Mouse (Mus musculus) megakaryocyte, adult 5-6 weeks (primary cell): Measurements from ENCODE around the gene Olfr1013. TPM values are rescaled to one million over a fixed set of nuclear protein-coding genes. Genes with fewer than 3 reads are reported as not detected.

Source experiments
- ATAC-seq: 2 replicates; pipeline ENCODE4 v1.8.0; 2016; ENCODE audit warnings: mild to moderate bottlenecking, inconsistent platforms; ENCODE audit not compliant: poor library complexity, severe bottlenecking
- total RNA-seq, 2 experiments: library from RNA; stranded (forward) in 1 of 2; stranded (reverse) in 1 of 2; fragments of 153-499, 151-499 nt in 1 of 2; fragments of 221-1000, 200-1000 nt in 1 of 2; gene quantifications; 2 replicates each; pipeline versions ENCODE4 v1.2.3 to v1.2.4; 2015 to 2017

The Olfr1013 gene
- total RNA-seq (2015) (not detected in 2 replicates), total RNA-seq (2017) (not detected in 2 replicates)

- no peak for ATAC-seq
Observed at GRCm38 (mm10) chr2:85766798-85767197, at the start of gene Olfr1013. Gene Olfr1013 (plus strand): TSS chr2:85767098.

- ATAC-seq: peak; percentile 72
Observed at GRCm38 (mm10) chr2:85725793-85726192, 41.1 kb upstream of the Olfr1013 start.

- no peak for ATAC-seq
Observed at GRCm38 (mm10) chr2:85753822-85754221, 13.1 kb upstream of the Olfr1013 start.

GRCm38 (mm10) chr2:85762666-85763065, 4.2 kb upstream of the Olfr1013 start, which contains the start of gene Olfr1012:
Gene Olfr1012 (minus strand): TSS chr2:85762766.
- no peak for ATAC-seq

- no peak for ATAC-seq
Observed at GRCm38 (mm10) chr2:85772413-85772812, 5.5 kb downstream of the Olfr1013 start, which contains the start of gene Olfr1014. Gene Olfr1014 (plus strand): TSS chr2:85772713.

- ATAC-seq: no peak
Observed at GRCm38 (mm10) chr2:85781717-85782116, 14.8 kb downstream of the Olfr1013 start, which contains the start of gene Olfr1015. Gene Olfr1015 (plus strand): TSS chr2:85782017.

GRCm38 (mm10) chr2:85792331-85792730, 25.4 kb downstream of the Olfr1013 start:
- no peak for ATAC-seq

GRCm38 (mm10) chr2:85802444-85802843, 35.5 kb downstream of the Olfr1013 start, which contains the start of gene Olfr1016:
Gene Olfr1016 (minus strand): TSS chr2:85802544.
- no peak for ATAC-seq

GRCm38 (mm10) chr2:85804501-85804900, 37.6 kb downstream of the Olfr1013 start:
- ATAC-seq: no peak

- ATAC-seq: no peak
Observed at GRCm38 (mm10) chr2:85818179-85818578, 51.3 kb downstream of the Olfr1013 start, which contains the start of gene Olfr1018. Gene Olfr1018 (plus strand): TSS chr2:85818479.

Other genes starting within 250 kb of the Olfr1013 start
- gene 4833423E24Rik, start 248.1 kb upstream of the Olfr1013 start, total RNA-seq (2015): not detected in 2 replicates
- not detected in 2 replicates for gene 4833423E24Rik, start 248.1 kb upstream of the Olfr1013 start, total RNA-seq (2017)
- gene Olfr996, start 187.9 kb upstream of the Olfr1013 start, total RNA-seq (2015): not detected in 2 replicates
- gene Olfr996, start 187.9 kb upstream of the Olfr1013 start, total RNA-seq (2017): not detected in 2 replicates
- not detected in 2 replicates for gene Olfr998, start 178.2 kb upstream of the Olfr1013 start, total RNA-seq (2015)
- not detected in 2 replicates for gene Olfr998, start 178.2 kb upstream of the Olfr1013 start, total RNA-seq (2017)
- gene Olfr1000, start 155.2 kb upstream of the Olfr1013 start, total RNA-seq (2015): not detected in 2 replicates
- not detected in 2 replicates for gene Olfr1000, start 155.2 kb upstream of the Olfr1013 start, total RNA-seq (2017)
- gene Olfr1002, start 116.4 kb upstream of the Olfr1013 start, total RNA-seq (2015): not detected in 2 replicates
- not detected in 2 replicates for gene Olfr1002, start 116.4 kb upstream of the Olfr1013 start, total RNA-seq (2017)
- not detected in 2 replicates for gene Olfr154, start 102.6 kb upstream of the Olfr1013 start, total RNA-seq (2015)
- not detected in 2 replicates for gene Olfr154, start 102.6 kb upstream of the Olfr1013 start, total RNA-seq (2017)
- gene Olfr1006, start 88.3 kb upstream of the Olfr1013 start, total RNA-seq (2015): not detected in 2 replicates
- not detected in 2 replicates for gene Olfr1006, start 88.3 kb upstream of the Olfr1013 start, total RNA-seq (2017)
- not detected in 2 replicates for gene Olfr1008, start 77.7 kb upstream of the Olfr1013 start, total RNA-seq (2015)
- gene Olfr1008, start 77.7 kb upstream of the Olfr1013 start, total RNA-seq (2017): not detected in 2 replicates
- gene Olfr1009, start 51.7 kb upstream of the Olfr1013 start, total RNA-seq (2015): not detected in 2 replicates
- not detected in 2 replicates for gene Olfr1009, start 51.7 kb upstream of the Olfr1013 start, total RNA-seq (2017)
- gene Olfr1012, start 4.3 kb upstream of the Olfr1013 start, total RNA-seq (2015): not detected in 2 replicates
- not detected in 2 replicates for gene Olfr1012, start 4.3 kb upstream of the Olfr1013 start, total RNA-seq (2017)
- not detected in 2 replicates for gene Olfr1014, start 5.6 kb downstream of the Olfr1013 start, total RNA-seq (2015)
- gene Olfr1014, start 5.6 kb downstream of the Olfr1013 start, total RNA-seq (2017): not detected in 2 replicates
- not detected in 2 replicates for gene Olfr1015, start 14.9 kb downstream of the Olfr1013 start, total RNA-seq (2015)
- not detected in 2 replicates for gene Olfr1015, start 14.9 kb downstream of the Olfr1013 start, total RNA-seq (2017)
- gene Olfr1016, start 35.4 kb downstream of the Olfr1013 start, total RNA-seq (2015): not detected in 2 replicates
- not detected in 2 replicates for gene Olfr1016, start 35.4 kb downstream of the Olfr1013 start, total RNA-seq (2017)
- gene Olfr1018, start 51.4 kb downstream of the Olfr1013 start, total RNA-seq (2015): not detected in 2 replicates
- gene Olfr1018, start 51.4 kb downstream of the Olfr1013 start, total RNA-seq (2017): not detected in 2 replicates
- not detected in 2 replicates for gene Olfr1019, start 78.4 kb downstream of the Olfr1013 start, total RNA-seq (2015)
- gene Olfr1019, start 78.4 kb downstream of the Olfr1013 start, total RNA-seq (2017): not detected in 2 replicates
- not detected in 2 replicates for gene Olfr1020, start 79.9 kb downstream of the Olfr1013 start, total RNA-seq (2015)
- gene Olfr1020, start 79.9 kb downstream of the Olfr1013 start, total RNA-seq (2017): not detected in 2 replicates
- gene Olfr1022, start 101.5 kb downstream of the Olfr1013 start, total RNA-seq (2015): not detected in 2 replicates
- not detected in 2 replicates for gene Olfr1022, start 101.5 kb downstream of the Olfr1013 start, total RNA-seq (2017)
- gene Olfr1023, start 118.5 kb downstream of the Olfr1013 start, total RNA-seq (2015): not detected in 2 replicates
- not detected in 2 replicates for gene Olfr1023, start 118.5 kb downstream of the Olfr1013 start, total RNA-seq (2017)
- gene Olfr1024, start 138.0 kb downstream of the Olfr1013 start, total RNA-seq (2015): not detected in 2 replicates
- gene Olfr1024, start 138.0 kb downstream of the Olfr1013 start, total RNA-seq (2017): not detected in 2 replicates
- gene Olfr1025-ps1, start 148.1 kb downstream of the Olfr1013 start, total RNA-seq (2015): not detected in 2 replicates
- not detected in 2 replicates for gene Olfr1025-ps1, start 148.1 kb downstream of the Olfr1013 start, total RNA-seq (2017)
- gene Olfr1026, start 154.5 kb downstream of the Olfr1013 start, total RNA-seq (2015): not detected in 2 replicates
- not detected in 2 replicates for gene Olfr1026, start 154.5 kb downstream of the Olfr1013 start, total RNA-seq (2017)
- gene Olfr1028, start 183.3 kb downstream of the Olfr1013 start, total RNA-seq (2015): not detected in 2 replicates
- not detected in 2 replicates for gene Olfr1028, start 183.3 kb downstream of the Olfr1013 start, total RNA-seq (2017)
- gene Olfr1029, start 206.8 kb downstream of the Olfr1013 start, total RNA-seq (2015): 0.57 TPM in 1 of 2 replicates, not detected in the other
- gene Olfr1029, start 206.8 kb downstream of the Olfr1013 start, total RNA-seq (2017): not detected in 2 replicates
- not detected in 2 replicates for gene Olfr1030, start 212.2 kb downstream of the Olfr1013 start, total RNA-seq (2015)
- gene Olfr1030, start 212.2 kb downstream of the Olfr1013 start, total RNA-seq (2017): not detected in 2 replicates
- not detected in 2 replicates for gene Olfr1031, start 223.2 kb downstream of the Olfr1013 start, total RNA-seq (2015)
- gene Olfr1031, start 223.2 kb downstream of the Olfr1013 start, total RNA-seq (2017): not detected in 2 replicates
- not detected in 2 replicates for gene Olfr1032, start 238.4 kb downstream of the Olfr1013 start, total RNA-seq (2015)
- gene Olfr1032, start 238.4 kb downstream of the Olfr1013 start, total RNA-seq (2017): not detected in 2 replicates